Mouse (Mus musculus) spleen, adult 18-20 months (tissue): ENCODE data around the gene Sez6l.

Source experiments
- DNase-seq, 2 experiments: peaks; one replicate each; pipeline ENCODE4 v3.0.0; 2022; ENCODE audit warnings: mixed read lengths in 2 of 2

Sez6l gene

DNA sequence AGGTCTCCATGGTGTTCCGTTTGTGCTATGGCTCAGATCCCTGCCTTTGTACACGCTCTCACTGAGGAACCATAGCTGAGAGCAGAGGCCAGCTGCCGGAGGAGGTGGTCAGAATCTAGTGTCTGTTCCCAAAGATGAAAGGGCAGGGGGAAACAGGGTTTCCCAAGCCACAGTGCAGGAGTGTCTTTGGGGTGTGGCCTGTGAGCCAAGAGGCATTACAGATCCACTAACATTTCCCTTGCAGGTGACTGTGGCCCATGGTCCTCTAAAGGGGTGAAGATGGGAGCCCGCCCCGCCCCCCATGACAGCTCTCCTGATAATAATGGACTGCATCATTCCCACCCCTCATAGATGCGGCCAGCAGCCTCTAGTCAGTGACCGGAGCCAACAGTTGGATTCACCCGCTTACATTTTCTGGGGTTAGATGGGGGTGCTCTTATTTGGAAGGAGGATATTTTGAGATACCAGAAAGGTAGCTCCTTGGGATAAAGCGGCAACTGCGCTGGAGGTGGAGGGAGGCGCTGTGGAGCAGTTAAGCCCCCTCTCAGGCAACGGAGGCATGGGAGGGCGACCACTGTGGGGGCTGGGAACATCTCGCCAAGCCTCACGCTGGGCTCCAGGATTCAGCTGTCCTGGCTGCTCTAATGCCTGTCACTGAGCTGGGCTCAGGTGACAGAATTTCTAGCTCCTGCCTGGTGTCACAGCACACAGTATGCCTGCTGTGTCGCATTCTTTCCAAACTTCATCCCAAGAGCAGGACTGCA, 43.5 kb downstream of the Sez6l start:
- no peak for DNase-seq

- DNase-seq: no peak
These were observed 44.1 kb downstream of the Sez6l start for GRCm38 (mm10) chr5:112532894-112533293.

- DNase-seq: no peak
These were observed 44.8 kb downstream of the Sez6l start for GRCm38 (mm10) chr5:112532210-112532609.

- no peak for DNase-seq
These were observed 45.9 kb downstream of the Sez6l start for GRCm38 (mm10) chr5:112531111-112531510.

DNA sequence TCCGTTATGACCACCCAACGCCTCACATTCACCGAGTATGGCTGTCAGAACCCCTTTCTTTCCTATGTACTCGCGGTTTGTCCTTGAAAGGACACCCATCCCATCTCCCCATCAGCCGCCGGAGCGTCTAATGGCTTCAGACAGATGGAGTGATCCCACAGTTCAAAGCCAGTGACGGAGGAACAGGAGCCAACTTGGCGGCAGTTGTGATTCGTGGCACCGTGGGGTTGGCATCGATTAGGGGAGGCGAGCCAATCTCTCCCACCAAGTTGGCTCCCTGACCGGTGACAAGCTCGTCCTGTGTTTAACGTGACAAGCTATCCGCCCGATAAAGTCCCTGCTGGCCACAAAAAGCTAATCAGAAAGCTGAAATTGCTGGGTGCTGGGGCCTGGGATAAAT, 50.0 kb downstream of the Sez6l start:
- DNase-seq: no peak

DNA sequence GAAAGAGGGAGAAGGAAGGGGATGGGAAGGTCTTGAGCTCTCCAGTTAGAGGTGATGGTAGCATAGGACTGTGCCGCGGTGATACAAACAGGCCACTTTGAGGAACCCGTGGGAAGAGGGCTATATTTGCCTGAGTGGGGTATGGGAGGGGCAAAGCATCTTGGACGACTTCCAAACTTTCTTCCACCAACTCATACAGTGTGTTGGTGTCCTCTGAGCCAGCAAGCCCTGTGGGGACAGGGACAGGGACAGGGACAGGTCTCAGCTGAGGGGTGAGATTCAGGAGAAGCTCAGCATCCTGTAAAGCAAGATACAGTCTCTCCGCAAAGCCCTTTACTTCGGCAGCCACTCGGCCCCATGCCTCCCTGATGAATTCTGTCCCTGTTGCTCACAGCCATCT, 50.5 kb downstream of the Sez6l start:
- no peak for DNase-seq

DNA sequence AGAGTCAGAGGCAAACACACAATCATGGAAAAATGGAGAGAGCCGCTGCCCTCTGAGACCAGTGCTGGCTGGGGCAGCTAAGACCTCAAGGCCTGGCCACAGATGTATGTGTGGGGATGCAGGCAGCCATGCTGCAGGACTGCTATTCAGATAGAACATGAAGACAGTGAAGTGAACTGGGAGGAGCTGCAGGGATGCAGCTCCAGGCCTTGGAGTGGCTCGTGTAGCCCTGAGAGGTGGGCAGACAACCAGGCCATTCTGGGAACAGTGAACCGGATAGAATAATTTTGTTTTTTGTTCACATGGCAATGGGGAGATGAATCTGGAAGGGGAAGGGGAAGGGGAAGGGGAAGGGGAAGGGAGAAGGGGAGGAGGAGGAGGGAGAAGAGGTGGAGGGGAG, 51.0 kb downstream of the Sez6l start:
- no peak for DNase-seq

DNA sequence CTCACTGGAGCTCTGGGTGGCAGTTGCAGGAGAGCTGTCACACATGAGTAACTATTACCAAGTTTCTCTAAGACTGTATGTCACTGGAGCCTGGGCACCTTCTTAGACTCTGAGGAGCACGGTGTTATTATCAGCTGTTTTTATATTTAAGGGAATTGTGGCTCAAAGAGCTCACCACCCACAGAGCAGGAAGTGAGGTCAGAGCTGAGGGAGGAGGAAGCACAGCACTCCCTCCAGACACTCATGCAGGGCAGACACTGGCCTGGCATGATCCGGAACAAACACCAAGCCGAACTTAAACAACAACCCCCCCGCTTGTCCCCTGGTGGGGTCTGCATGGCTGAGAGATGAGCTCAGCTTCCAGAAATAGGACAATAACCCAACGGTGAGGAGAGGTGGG, 51.7 kb downstream of the Sez6l start:
- no peak for DNase-seq

DNA sequence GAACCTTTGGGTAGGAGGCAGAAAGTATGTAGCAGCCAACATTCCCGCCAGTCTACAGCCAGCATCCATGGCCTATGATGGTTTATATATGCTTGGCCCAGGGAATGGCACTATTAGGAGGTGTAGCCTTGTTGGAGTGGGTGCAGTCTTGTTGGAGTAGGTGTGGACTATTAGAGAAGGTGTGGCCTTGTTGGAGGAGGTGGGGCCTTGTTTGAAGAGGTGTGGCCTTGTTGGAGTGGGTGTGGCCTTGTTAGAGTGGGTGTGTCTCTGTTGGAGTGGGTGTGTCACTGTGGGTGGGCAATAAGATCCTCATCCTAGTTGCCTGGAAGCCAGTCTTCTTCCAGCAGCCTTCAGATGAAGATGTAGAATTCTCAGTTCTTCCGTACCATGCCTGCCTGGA, 53.2 kb downstream of the Sez6l start:
- no peak for DNase-seq

- no peak for DNase-seq
These were observed 53.7 kb downstream of the Sez6l start for GRCm38 (mm10) chr5:112523331-112523730.

DNA sequence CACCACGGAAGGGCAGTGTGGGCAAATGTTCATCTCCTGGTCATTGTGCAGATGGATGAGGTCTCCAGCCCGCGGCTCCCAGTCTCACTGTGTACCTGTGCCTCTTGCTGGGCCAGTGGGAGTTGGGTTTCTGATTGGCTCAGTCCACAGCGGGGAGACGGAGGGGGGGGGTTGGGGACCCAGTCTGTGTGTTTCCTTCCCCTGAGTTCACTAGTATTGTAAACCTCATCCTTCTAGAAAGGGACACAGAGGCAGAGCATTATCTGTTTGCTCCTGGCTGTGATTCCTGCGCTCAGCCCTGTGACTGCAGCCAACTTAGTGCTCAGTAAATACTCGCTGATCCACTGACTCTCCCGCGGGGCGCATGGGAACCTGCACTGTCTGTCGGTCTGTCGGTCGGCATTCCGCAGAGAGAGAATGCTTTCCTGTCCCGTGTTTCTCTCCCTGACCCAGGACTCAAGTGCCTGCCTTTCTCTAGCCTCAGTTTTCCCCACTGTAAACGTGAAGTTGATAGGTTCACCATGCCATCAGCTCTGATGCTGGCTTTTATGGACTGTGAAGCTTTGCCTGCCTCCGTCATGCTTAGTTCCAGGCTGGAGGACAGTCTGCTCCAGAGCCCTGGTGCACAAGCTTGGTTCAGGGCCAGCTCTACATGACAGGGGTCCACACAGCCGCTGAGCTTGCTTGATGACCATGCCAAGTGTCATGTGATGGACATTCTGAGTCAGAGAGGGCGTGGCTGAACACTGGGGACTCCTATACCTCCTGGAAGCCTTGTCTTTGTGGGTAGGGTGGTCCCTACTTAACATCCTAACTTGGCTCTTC, 55.1 kb downstream of the Sez6l start:
- DNase-seq: no peak

- no peak for DNase-seq
These were observed 55.9 kb downstream of the Sez6l start for GRCm38 (mm10) chr5:112520826-112521702.

- no peak for DNase-seq
These were observed 58.2 kb downstream of the Sez6l start for GRCm38 (mm10) chr5:112518773-112519172.

GRCm38 (mm10) chr5:112517454-112517853, 59.5 kb downstream of the Sez6l start:
- no peak for DNase-seq

- no peak for DNase-seq
These were observed 60.5 kb downstream of the Sez6l start for GRCm38 (mm10) chr5:112516527-112516926.

- no peak for DNase-seq
These were observed 66.6 kb downstream of the Sez6l start for GRCm38 (mm10) chr5:112510351-112510750.

DNA sequence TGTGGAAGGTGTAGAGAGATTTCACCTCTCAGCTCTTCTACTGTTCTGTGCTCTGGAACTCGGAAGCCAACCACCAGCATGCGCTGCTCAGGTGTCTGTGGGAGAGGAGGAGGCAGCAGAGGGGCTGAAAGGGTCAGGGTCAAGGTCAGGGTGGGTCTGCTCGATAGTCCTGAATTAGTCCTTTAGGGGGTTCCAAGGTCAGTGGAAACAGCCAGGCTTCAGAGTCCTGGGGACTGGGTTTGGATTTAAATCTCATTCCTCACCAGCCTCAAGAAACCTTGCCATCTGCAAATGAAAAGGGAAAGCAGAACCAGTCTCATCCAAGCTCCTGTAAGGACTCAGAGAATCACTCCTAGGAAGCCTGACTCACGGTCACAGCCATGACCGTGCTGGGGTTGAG, 67.1 kb downstream of the Sez6l start:
- no peak for DNase-seq

DNA sequence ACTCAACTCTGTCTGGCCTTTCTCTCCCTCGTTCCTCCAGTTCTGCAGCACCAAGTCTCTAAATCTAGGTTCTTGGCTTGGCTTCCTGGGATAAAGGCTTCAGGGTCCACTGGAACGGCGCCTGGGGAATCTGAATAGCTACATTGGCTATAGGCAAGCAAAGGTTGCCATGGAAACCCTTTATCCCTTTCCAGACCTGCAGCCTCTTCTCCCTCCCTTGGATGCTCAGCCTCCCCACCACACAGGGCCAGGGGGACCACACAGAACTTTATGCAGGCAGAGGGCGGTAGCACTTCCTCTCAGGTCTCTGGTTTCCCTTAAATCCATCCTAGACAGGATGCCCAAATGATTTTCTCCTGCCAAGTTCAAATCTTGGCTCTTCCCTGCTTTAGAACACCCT, 71.4 kb downstream of the Sez6l start:
- DNase-seq: no peak

DNA sequence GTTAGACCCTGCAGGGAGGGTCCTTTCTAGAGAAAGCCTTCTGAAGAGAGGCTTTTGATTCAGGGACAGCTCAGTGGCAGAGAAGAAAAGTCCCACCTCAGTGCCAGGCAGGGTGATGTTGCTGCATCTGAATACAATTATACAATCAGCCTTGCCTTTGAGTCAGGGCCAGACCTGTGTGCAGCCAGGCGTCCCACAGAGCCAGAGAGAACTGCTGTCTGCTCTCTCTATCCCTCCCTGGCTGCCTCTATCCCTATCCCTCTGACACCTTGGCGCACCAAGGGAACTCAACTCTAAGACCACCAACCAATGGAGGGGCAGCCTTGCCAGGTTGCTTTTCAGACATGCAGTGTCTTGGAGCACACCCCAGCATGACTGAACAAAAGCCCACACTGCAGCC, 75.6 kb downstream of the Sez6l start:
- DNase-seq: no peak

GRCm38 (mm10) chr5:112499918-112500682, 76.9 kb downstream of the Sez6l start:
- DNase-seq: no peak

DNA sequence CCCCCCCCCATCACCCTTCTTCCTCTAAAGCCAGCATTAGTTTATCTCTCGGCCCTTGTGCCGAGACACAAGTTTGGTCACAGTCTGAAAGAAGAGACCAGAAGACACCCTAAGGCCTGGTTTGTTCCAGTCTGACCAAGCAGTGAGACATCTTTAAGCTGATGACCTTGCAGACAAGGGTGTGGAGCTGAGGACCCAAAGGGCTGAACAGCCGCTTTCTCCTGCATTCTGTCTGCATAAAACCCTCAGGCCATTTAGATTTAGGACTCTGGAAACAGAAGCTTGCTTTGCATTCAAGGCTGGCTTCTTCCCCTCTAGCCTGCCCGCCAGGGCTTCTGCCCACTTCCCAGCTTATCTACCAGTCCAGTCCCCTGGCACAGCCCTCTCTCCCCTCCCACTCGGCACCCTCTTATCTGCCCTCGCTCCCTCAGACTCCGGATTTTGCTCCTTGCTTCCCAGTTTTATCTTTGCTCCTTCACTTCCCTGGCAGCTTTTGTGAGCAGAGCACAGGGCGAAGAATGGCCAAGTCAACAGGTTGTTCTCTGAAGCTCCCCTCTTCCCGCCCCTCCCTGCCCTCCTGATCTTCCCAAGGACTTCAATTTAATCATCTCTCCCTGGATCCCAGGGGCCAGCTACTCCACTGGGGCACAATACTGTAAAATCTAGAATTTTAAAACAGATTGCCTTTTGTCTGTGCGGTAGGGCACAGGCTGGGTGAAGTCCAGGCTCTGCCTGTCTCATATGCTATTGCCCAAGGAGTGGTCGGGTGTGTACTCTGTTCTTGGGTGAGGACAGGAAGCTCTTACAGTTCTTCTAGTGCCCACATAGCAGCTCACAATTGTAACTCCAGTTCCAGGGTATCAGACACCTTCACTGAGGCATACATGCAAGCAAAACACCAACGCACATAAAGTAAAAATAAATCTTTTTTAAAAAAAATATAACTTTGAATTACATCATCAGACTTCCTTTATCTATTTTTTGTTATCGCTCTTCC, 77.8 kb downstream of the Sez6l start:
- DNase-seq: no peak
